ENCODE assay signal across 14 mouse cellular contexts in the genomic region with DNA sequence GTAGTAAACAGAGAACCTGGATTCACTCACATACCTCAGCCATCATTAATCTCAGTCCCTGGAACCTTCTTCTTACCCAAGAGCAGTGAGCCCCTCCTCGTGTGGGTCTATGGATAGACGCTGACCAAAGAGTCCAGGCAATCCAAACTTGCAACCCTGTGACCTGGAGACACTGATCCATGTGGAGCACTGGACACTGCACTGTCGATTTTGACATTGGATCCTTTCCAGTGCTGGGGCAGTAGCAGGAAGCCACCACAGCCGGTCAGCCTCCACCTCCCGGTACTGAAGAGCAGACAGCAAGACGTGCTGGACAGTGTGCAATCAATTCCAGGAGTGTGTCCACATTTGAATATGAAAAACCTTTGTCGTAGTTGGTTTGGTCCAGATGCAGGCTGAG. TPM values are rescaled to one million over a fixed set of nuclear protein-coding genes. Genes with fewer than 3 reads are reported as not detected.
"Had no signal": no experiment of that assay in that cellular context is flagged by ENCODE, and none has a peak within 500 bp of the region (broad histone marks: within the 10 kb centered on the region; RNA-seq: fewer than 3 reads in every experiment).

No protein-coding gene starts in this region.

- H3K4me3 ChIP-seq: limb, embryonic 12.5 days; liver, embryonic 13.5 days; midbrain, embryonic 12.5 days had no signal

- H3K27me3 ChIP-seq: liver, embryonic 13.5 days; midbrain, embryonic 12.5 days had no signal

- H3K4me2 ChIP-seq: limb, embryonic 12.5 days; liver, embryonic 13.5 days; midbrain, embryonic 12.5 days had no signal

- H3K27ac ChIP-seq: hindbrain, postnatal 0 days; limb, embryonic 12.5 days; liver, embryonic 13.5 days; macrophage; midbrain, embryonic 12.5 days; stomach, postnatal 0 days had no signal

- H3K9me3 ChIP-seq: limb, embryonic 12.5 days; liver, embryonic 13.5 days; megakaryocyte, embryonic 14.5 days; midbrain, embryonic 12.5 days had no signal

- H3K9ac ChIP-seq: limb, embryonic 12.5 days; liver, embryonic 13.5 days; midbrain, embryonic 12.5 days had no signal

- H3K4me1 ChIP-seq: megakaryocyte, embryonic 14.5 days; midbrain, embryonic 12.5 days had no signal

- H3K36me3 ChIP-seq: limb, embryonic 12.5 days; liver, embryonic 13.5 days; midbrain, embryonic 12.5 days had no signal

- ATAC-seq: hindbrain, postnatal 0 days had no signal

- DNase-seq: layer of hippocampus, adult 9-11 months; layer of hippocampus, postnatal 36 days; liver, embryonic 13.5 days; lung, adult 2 months; lung, postnatal 10 days; right cerebral cortex, adult 18-20 months; thymus, postnatal 14 days had no signal

RNA-seq across cellular contexts. Expression of gene Them7, which starts 13.3 kb away (rescaled TPM):
- polyA plus RNA-seq: lung, adult 2 months; macrophage; midbrain, postnatal 0 days had no signal
